Mouse (Mus musculus) liver, embryonic 14.5 days (tissue): ENCODE data around the gene Zfp180.

Experiments used
- CTCF ChIP-seq: IDR thresholded peaks from 2 replicates; pipeline ENCODE4 v1.5.1; 2016; ENCODE audit warnings: antibody characterized with exemption, low read depth, control low read depth
- EP300 ChIP-seq: IDR thresholded peaks from 2 replicates; pipeline ENCODE4 v1.6.1; 2016; ENCODE audit warnings: antibody characterized with exemption, low read depth

DNA sequence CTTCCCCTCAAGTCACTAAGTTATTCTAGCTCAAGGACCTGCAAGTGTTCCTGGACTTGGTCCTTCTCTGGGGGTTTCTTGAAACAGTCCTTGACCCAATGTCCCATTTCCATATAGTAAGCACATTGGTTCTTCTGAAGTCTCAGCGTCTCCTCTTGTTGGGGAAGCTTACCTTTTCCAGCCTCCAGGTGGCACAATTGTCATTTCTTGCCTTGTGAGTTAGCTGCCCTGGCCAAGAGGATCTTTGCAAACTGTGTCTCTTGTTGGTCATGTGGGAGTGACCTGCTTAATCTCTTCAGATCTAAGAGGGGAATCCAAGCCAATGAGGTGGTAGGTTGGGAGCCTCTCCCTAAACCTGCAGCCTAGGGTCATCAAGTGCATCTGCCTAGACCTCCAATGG is 71.5 kb downstream of the Zfp180 start:
- TF ChIP-seq EP300 (no peak), CTCF (peak; percentile 52)
